Mouse (Mus musculus): ENCODE data around the gene Pglyrp1.

GRCm38 (mm10) chr7:18839865-18840264 lies 31.3 kb upstream of the Pglyrp1 start, which contains the start of gene Mill2:
- TF ChIP-seq GATA1 (IDR thresholded peaks at IDR 0.05; ENCODE audit: low read length) (no peak), TAL1 (IDR thresholded peaks at IDR 0.05; ENCODE audit: low read length) (no peak)
